Mouse (Mus musculus): ENCODE data around the gene Gabpb1. TPM values are rescaled to one million over a fixed set of nuclear protein-coding genes. Genes with fewer than 3 reads are reported as not detected.

Gabpb1 gene
- total and polyA plus RNA-seq, 3 experiments, result 11.7 to 17.8 TPM; not detected in 1

DNA sequence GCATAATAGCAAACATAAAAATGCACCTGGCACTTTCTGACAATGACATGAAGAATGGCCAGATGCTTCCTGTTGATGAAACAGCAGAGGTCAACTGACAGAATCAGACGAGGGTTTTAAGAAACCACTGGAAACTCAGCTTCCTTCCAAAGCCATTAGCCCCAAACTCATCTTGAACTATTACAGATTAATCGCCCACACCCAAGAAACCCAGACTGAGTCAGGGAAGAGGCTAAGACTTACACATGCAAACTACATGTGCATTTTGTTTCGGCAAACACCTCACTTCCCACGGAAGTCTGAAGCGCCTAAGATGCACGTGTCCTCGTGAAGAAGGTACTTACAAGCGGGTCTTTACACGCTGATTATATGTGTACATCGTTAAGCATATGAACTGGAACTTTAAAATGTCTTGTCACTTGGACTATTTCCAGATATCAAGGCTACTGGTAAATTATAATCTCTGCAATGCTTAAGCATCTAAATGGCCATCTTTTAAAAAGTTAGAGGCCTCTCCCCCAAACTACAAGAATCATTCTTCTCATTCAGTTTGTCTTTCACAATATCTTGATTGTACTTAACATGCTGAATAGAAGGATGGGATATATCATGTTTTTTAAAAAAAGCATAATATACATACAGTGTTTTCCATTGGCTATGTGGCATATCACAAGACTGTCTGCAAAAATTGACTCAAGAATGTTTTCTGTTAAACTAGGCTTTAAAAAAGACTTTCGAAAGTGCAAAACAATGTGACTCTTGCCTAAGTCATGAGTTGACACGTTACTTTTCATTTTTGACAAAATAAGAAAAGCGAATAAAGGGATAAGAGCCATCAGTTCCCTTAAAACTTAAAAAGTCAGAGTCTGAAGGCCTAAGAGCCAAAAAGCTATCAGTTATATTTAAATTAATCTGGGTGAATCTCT lies 2.6 kb downstream of the Gabpb1 start (continued):
- TF ChIP-seq POLR2AphosphoS5 (IDR thresholded peaks at IDR 0.05; ENCODE audit: borderline replicate concordance, low read depth, low read length), result no peak
- no peak for TF ChIP-seq MAFK (IDR thresholded peaks at IDR 0.05; ENCODE audit: borderline replicate concordance, low read depth, low read length)
- TF ChIP-seq SMC3 (IDR thresholded peaks at IDR 0.05; ENCODE audit: low read depth, low read length), result no peak
- TF ChIP-seq ETS1 (IDR thresholded peaks at IDR 0.05; ENCODE audit: low read depth, low read length), result peak; percentile 45

DNA sequence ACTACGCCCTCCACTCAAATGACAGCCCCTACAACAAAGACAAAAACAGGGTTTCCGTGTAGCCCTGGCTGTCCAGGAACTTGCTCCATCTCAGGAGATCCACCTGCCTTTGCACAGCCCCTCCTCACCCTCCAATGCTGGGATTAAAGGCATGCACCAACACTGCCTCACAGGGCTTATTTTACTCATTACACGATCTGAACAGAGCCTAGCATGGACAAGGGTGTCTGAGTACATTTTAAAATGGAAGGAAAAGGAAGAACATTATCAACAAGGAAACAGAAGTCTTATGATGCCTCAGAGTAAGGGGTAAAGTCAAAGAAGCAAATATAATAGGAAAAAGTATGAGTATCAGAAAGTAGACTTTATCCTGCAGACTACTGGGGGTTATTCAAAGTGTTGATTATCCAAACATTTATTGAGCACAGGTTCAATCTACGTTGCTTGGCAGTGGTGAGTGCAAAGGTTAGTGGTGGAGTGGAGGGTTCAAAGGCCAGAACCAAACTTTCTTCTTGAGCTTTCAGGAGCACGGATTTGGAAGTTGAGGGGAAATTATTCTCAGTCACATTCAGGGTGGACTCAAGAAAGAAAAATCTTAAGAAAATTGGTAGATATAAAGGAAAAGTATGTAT lies 7.4 kb downstream of the Gabpb1 start:
- Histone ChIP-seq H3K36me3 (ENCODE audit: control insufficient read depth in 1 of 2, insufficient read depth in 2 of 2, low read length in 2 of 2) (peaks cover 0 to 20% of the 10 kb centered on the region in 2 experiments; a peak in 2 of 4 replicates), H3K79me2 (ENCODE audit: control insufficient read depth, insufficient read depth, low read length, poor library complexity) (peaks cover 21% of the 10 kb centered on the region), H3K27ac (ENCODE audit: control insufficient read depth, low read depth, low read length) (no peak overlapping the region), H3K9ac (ENCODE audit: control insufficient read depth, low read depth, low read length, poor library complexity, severe bottlenecking) (no peak overlapping the region), H3K27me3 (ENCODE audit: control insufficient read depth in 1 of 2, insufficient read depth in 2 of 2, low read length in 2 of 2) (no peaks in the 10 kb centered on the region), H3K9me3 (replicated peaks; ENCODE audit: insufficient read depth, low read length) (no peaks in the 10 kb centered on the region), H3K4me3 (ENCODE audit: control insufficient read depth in 1 of 2, insufficient read depth in 1 of 2, low read depth in 2 of 2, low read length in 2 of 2) (no peak overlapping the region), H3K4me1 (ENCODE audit: control insufficient read depth in 1 of 2, insufficient read depth in 2 of 2, low read length in 2 of 2) (peaks cover 4 to 11% of the 10 kb centered on the region in 2 experiments)
- no peak for TF ChIP-seq SMC3 (IDR thresholded peaks at IDR 0.05; ENCODE audit: low read depth, low read length)
- TF ChIP-seq POLR2AphosphoS2 (IDR thresholded peaks at IDR 0.05; ENCODE audit: low read length), result peak; percentile 45; the same call in 1 of the 2 replicates
- no peak for TF ChIP-seq TCF12 (IDR thresholded peaks at IDR 0.05; ENCODE audit: low read depth, low read length)
- TF ChIP-seq POLR2AphosphoS5 (IDR thresholded peaks at IDR 0.05; ENCODE audit: borderline replicate concordance, low read depth, low read length), result no peak
- DNase-seq (ENCODE audit: low read depth, low spot score), result no peak

DNA sequence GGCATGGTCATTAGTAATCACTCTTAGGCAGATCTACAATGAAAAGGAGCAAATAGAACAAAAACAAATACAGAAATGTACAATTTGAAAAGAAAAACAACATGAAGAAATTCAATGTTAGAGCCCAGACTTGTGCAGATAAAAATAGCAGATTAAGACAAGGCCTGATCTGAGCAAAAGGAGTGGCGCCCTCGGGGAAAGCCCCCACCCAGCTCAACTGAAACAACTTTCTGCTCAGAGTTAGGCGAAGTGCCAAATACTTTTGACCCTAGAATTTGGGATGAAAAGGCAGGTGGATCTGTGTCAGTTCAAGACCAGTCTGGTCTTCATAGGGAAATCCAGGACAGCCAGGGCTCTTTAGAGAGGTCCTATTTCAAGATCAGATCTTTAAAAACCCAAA lies 10.2 kb downstream of the Gabpb1 start:
- Histone ChIP-seq H3K9ac (ENCODE audit: control insufficient read depth, low read depth, low read length, poor library complexity, severe bottlenecking) (no peak overlapping the region), H3K4me3 (ENCODE audit: control insufficient read depth in 1 of 2, insufficient read depth in 1 of 2, low read depth in 2 of 2, low read length in 2 of 2) (no peak overlapping the region), H3K4me1 (ENCODE audit: control insufficient read depth in 1 of 2, insufficient read depth in 2 of 2, low read length in 2 of 2) (peaks cover 0 to 4% of the 10 kb centered on the region in 2 experiments; a peak in 1 of 4 replicates), H3K27ac (ENCODE audit: control insufficient read depth, low read depth, low read length) (no peak overlapping the region), H3K79me2 (ENCODE audit: control insufficient read depth, insufficient read depth, low read length, poor library complexity) (peaks cover 7% of the 10 kb centered on the region), H3K36me3 (ENCODE audit: control insufficient read depth in 1 of 2, insufficient read depth in 2 of 2, low read length in 2 of 2) (peaks cover 0 to 5% of the 10 kb centered on the region in 2 experiments; a peak in 2 of 4 replicates), H3K9me3 (replicated peaks; ENCODE audit: insufficient read depth, low read length) (no peaks in the 10 kb centered on the region), H3K27me3 (ENCODE audit: control insufficient read depth in 1 of 2, insufficient read depth in 2 of 2, low read length in 2 of 2) (no peaks in the 10 kb centered on the region)
- DNase-seq (ENCODE audit: low read depth, low spot score), result no peak
- TF ChIP-seq ETS1 (IDR thresholded peaks at IDR 0.05; ENCODE audit: low read depth, low read length) (no peak), RAD21 (IDR thresholded peaks at IDR 0.05; ENCODE audit: low read depth, low read length) (no peak), EP300 (IDR thresholded peaks at IDR 0.05; ENCODE audit: low read depth in 1 of 2, low read length in 2 of 2) (peak in 1 of 2 experiments; percentile 17; a peak in 1 of 4 replicates)
